ENCODE assay signal across 10 mouse cellular contexts in genomic region chr15:96598888-96599578, GRCm38 (mm10). TPM values are rescaled to one million over a fixed set of nuclear protein-coding genes. Genes with fewer than 3 reads are reported as not detected.
DNase-seq lines count a peak whose midpoint lies in the region; ATAC-seq and TF ChIP-seq lines count a peak whose summit lies in the region.
"Had no signal": no experiment of that assay in that cellular context is flagged by ENCODE, and none has a peak within 500 bp of the region (broad histone marks: within the 10 kb centered on the region; RNA-seq: fewer than 3 reads in every experiment).

No protein-coding gene starts in this region.

- no peak for TF ChIP-seq CTCF in midbrain, postnatal 0 days (IDR thresholded peaks at IDR 0.05)
- no peak for TF ChIP-seq CTCF in intestine, postnatal 0 days (IDR thresholded peaks at IDR 0.05; ENCODE audit: low read depth)

- H3K9me3 ChIP-seq in midbrain, postnatal 0 days (ENCODE audit: low read length) = no peaks in the 10 kb centered on the region
- no peaks in the 10 kb centered on the region for H3K9me3 ChIP-seq in midbrain, embryonic 13.5 days
- no peaks in the 10 kb centered on the region for H3K9me3 ChIP-seq in intestine, postnatal 0 days (ENCODE audit: control insufficient read depth)
- no peaks in the 10 kb centered on the region for H3K9me3 ChIP-seq in forebrain, embryonic 15.5 days
- H3K9me3 ChIP-seq: limb, embryonic 13.5 days had no signal

- ATAC-seq in midbrain, postnatal 0 days (ENCODE audit: low FRiP score) = no peak
- no peak; the same call in 1 of the 2 replicates for ATAC-seq in midbrain, embryonic 13.5 days
- no peak for ATAC-seq in intestine, postnatal 0 days
- ATAC-seq in forebrain, embryonic 15.5 days (replicated peaks) = no peak

- 66% methylated on average over 11 of the region's 11 CpGs for WGBS in midbrain, postnatal 0 days
- 67% methylated on average over 11 of the region's 11 CpGs for WGBS in midbrain, embryonic 13.5 days
- 44% methylated on average over 11 of the region's 11 CpGs for WGBS in intestine, postnatal 0 days
- WGBS in forebrain, embryonic 15.5 days = 67% methylated on average over 11 of the region's 11 CpGs

- H3K36me3 ChIP-seq in midbrain, postnatal 0 days (ENCODE audit: insufficient read depth, low read length) = no peaks in the 10 kb centered on the region
- H3K36me3 ChIP-seq in midbrain, embryonic 13.5 days = peaks cover 33% of the 10 kb centered on the region
- peaks cover 18% of the 10 kb centered on the region for H3K36me3 ChIP-seq in intestine, postnatal 0 days (ENCODE audit: control insufficient read depth, insufficient read depth)
- H3K36me3 ChIP-seq in forebrain, embryonic 15.5 days = 0 out of 2 replicates have a peak, but pooled peaks cover 6% of the 10 kb centered on the region

- no peaks in the 10 kb centered on the region for H3K27me3 ChIP-seq in midbrain, postnatal 0 days (ENCODE audit: insufficient read depth, low read length)
- no peaks in the 10 kb centered on the region for H3K27me3 ChIP-seq in midbrain, embryonic 13.5 days
- no peaks in the 10 kb centered on the region for H3K27me3 ChIP-seq in intestine, postnatal 0 days (replicated peaks; ENCODE audit: control insufficient read depth, insufficient read depth, low read length)
- H3K27me3 ChIP-seq in forebrain, embryonic 15.5 days = no peaks in the 10 kb centered on the region
- H3K27me3 ChIP-seq: limb, embryonic 13.5 days had no signal

- H3K4me2 ChIP-seq in midbrain, postnatal 0 days (ENCODE audit: low read depth, low read length, poor library complexity, severe bottlenecking) = no peak overlapping the region
- H3K4me2 ChIP-seq in midbrain, embryonic 13.5 days (replicated peaks) = no peak overlapping the region
- H3K4me2 ChIP-seq in intestine, postnatal 0 days (replicated peaks; ENCODE audit: low read depth) = 0 out of 2 replicates have a peak overlapping the region, but pooled peaks have one; percentile 24
- no peak overlapping the region for H3K4me2 ChIP-seq in forebrain, embryonic 15.5 days (replicated peaks)
- H3K4me2 ChIP-seq: limb, embryonic 13.5 days had no signal

- H3K9ac ChIP-seq in midbrain, postnatal 0 days (replicated peaks; ENCODE audit: low read length, poor library complexity, severe bottlenecking) = no peak overlapping the region
- H3K9ac ChIP-seq in midbrain, embryonic 13.5 days (replicated peaks) = no peak overlapping the region
- no peak overlapping the region for H3K9ac ChIP-seq in intestine, postnatal 0 days (ENCODE audit: low read depth, low read length)
- no peak overlapping the region; the same call in 1 of the 2 replicates for H3K9ac ChIP-seq in forebrain, embryonic 15.5 days (replicated peaks)
- H3K9ac ChIP-seq: limb, embryonic 13.5 days had no signal

- no peak overlapping the region for H3K4me3 ChIP-seq in midbrain, postnatal 0 days (ENCODE audit: low read depth, low read length)
- no peak overlapping the region for H3K4me3 ChIP-seq in midbrain, embryonic 13.5 days (replicated peaks)
- no peak overlapping the region for H3K4me3 ChIP-seq in intestine, postnatal 0 days (ENCODE audit: low read depth, low read length)
- no peak overlapping the region for H3K4me3 ChIP-seq in forebrain, embryonic 15.5 days
- H3K4me3 ChIP-seq: limb, embryonic 13.5 days had no signal

- no peak for DNase-seq in midbrain, postnatal 0 days (ENCODE audit: low spot score)
- DNase-seq in naive thymus-derived CD4-positive, alpha-beta T cell, adult 2 months (ENCODE audit: low read depth) = peak; percentile 84
- DNase-seq in yolk sac, embryonic 10.5 days (ENCODE audit: low spot score) = peak; percentile 61
- no peak for DNase-seq in ovary, postnatal 36 days (ENCODE audit: low spot score)
- no peak for DNase-seq in cerebellum, adult 8-10 months
- DNase-seq: adrenal gland, postnatal 25 days had no signal

- peak overlapping the region; percentile 32; the same call in 1 of the 2 replicates for H3K27ac ChIP-seq in midbrain, postnatal 0 days (ENCODE audit: low read depth, low read length)
- H3K27ac ChIP-seq in midbrain, embryonic 13.5 days = no peak overlapping the region; the same call in 1 of the 2 replicates
- H3K27ac ChIP-seq in intestine, postnatal 0 days (ENCODE audit: low read depth, low read length) = no peak overlapping the region; the same call in 1 of the 2 replicates
- no peak overlapping the region for H3K27ac ChIP-seq in forebrain, embryonic 15.5 days (replicated peaks)
- H3K27ac ChIP-seq: limb, embryonic 13.5 days had no signal

- no peaks in the 10 kb centered on the region for H3K4me1 ChIP-seq in midbrain, postnatal 0 days (ENCODE audit: insufficient read depth, low read length)
- peaks cover 49% of the 10 kb centered on the region for H3K4me1 ChIP-seq in midbrain, embryonic 13.5 days (replicated peaks)
- H3K4me1 ChIP-seq in intestine, postnatal 0 days (replicated peaks; ENCODE audit: control insufficient read depth, insufficient read depth, low read length) = peaks cover 12% of the 10 kb centered on the region; the same call in 1 of the 2 replicates
- peaks cover 52% of the 10 kb centered on the region for H3K4me1 ChIP-seq in forebrain, embryonic 15.5 days

RNA-seq across cellular contexts. Expression of gene Slc38a1, which starts 43.7 kb away (rescaled TPM):
- 75.2 and 90.4 TPM in 2 replicates for total RNA-seq in midbrain, postnatal 0 days (2014; rRNA removed)
- polyA plus RNA-seq in midbrain, postnatal 0 days (2015; fragmentation: Nextera tagmentation; extraction: Ambion mirVana) = 76.1 and 91.2 TPM in 2 replicates
- polyA plus RNA-seq in midbrain, embryonic 13.5 days (2015; fragmentation: Nextera tagmentation; extraction: Ambion mirVana) = 156 and 159 TPM in 2 replicates
- 78.6 and 79.8 TPM in 2 replicates for polyA plus RNA-seq in intestine, postnatal 0 days (2015; fragmentation: Nextera tagmentation; extraction: Ambion mirVana)
- polyA plus RNA-seq in forebrain, embryonic 15.5 days (2015; fragmentation: Nextera tagmentation; extraction: Ambion mirVana) = 145 and 147 TPM in 2 replicates

Comparison
In these comparisons a context has a peak if more than half of its experiments do, and no peak if none do; other contexts are left out.
1. DNase-seq: peak in naive thymus-derived CD4-positive, alpha-beta T cell, adult 2 months (single experiment) and yolk sac, embryonic 10.5 days (single experiment); none in midbrain, postnatal 0 days (single experiment), ovary, postnatal 36 days (single experiment) and cerebellum, adult 8-10 months (single experiment).